Mouse (Mus musculus) MEL-GATA-1-ER (cell line): ENCODE measurements around the gene Ddo.

ENCODE experiments used
- DNase-seq: peaks from one replicate; pipeline ENCODE4 v3.0.0-alpha.2; 2012; ENCODE audit warnings: low read depth; ENCODE audit errors: extremely low read depth

Gene Ddo

GRCm38 (mm10) chr10:40651676-40652075, 21.9 kb downstream of the Ddo start:
- DNase-seq = no peak

GRCm38 (mm10) chr10:40665270-40665669, 35.5 kb downstream of the Ddo start:
- no peak for DNase-seq

- DNase-seq = no peak
These were observed 37.1 kb downstream of the Ddo start for GRCm38 (mm10) chr10:40666943-40667342.

- no peak for DNase-seq
These were observed 38.8 kb downstream of the Ddo start for GRCm38 (mm10) chr10:40668640-40669039.

GRCm38 (mm10) chr10:40672587-40673296, 42.9 kb downstream of the Ddo start:
- no peak for DNase-seq

- DNase-seq = no peak
These were observed 43.5 kb downstream of the Ddo start for GRCm38 (mm10) chr10:40673297-40673665.

GRCm38 (mm10) chr10:40674151-40674550, 44.3 kb downstream of the Ddo start:
- no peak for DNase-seq

GRCm38 (mm10) chr10:40675921-40676320, 46.1 kb downstream of the Ddo start:
- DNase-seq = no peak

- no peak for DNase-seq
These were observed 48.7 kb downstream of the Ddo start for GRCm38 (mm10) chr10:40678477-40678876.

- no peak for DNase-seq
These were observed 52.7 kb downstream of the Ddo start for GRCm38 (mm10) chr10:40682470-40682869.

GRCm38 (mm10) chr10:40683092-40683867, 53.5 kb downstream of the Ddo start, which contains the start of gene Mettl24:
Mettl24 (plus strand) TSS chr10:40683282.
- DNase-seq = no peak

- DNase-seq = no peak
These were observed 54.0 kb downstream of the Ddo start for GRCm38 (mm10) chr10:40683868-40684253.

- no peak for DNase-seq
These were observed 54.5 kb downstream of the Ddo start for GRCm38 (mm10) chr10:40684326-40684725.

GRCm38 (mm10) chr10:40685641-40686040, 55.8 kb downstream of the Ddo start:
- no peak for DNase-seq

GRCm38 (mm10) chr10:40686976-40687375, 57.2 kb downstream of the Ddo start:
- DNase-seq = no peak

GRCm38 (mm10) chr10:40687407-40687806, 57.6 kb downstream of the Ddo start:
- DNase-seq = no peak

GRCm38 (mm10) chr10:40688266-40688665, 58.5 kb downstream of the Ddo start:
- no peak for DNase-seq

GRCm38 (mm10) chr10:40688873-40689272, 59.1 kb downstream of the Ddo start:
- DNase-seq = no peak

GRCm38 (mm10) chr10:40698652-40699051, 68.8 kb downstream of the Ddo start:
- DNase-seq = no peak

GRCm38 (mm10) chr10:40711127-40711526, 81.3 kb downstream of the Ddo start:
- DNase-seq = no peak

- no peak for DNase-seq
These were observed 83.3 kb downstream of the Ddo start for GRCm38 (mm10) chr10:40713018-40713608.

GRCm38 (mm10) chr10:40713829-40714228, 84.0 kb downstream of the Ddo start:
- no peak for DNase-seq
